Mouse (Mus musculus): ENCODE measurements around the gene Eme1. TPM values are rescaled to one million over a fixed set of nuclear protein-coding genes. Genes with fewer than 3 reads are reported as not detected.

The Eme1 gene
- total and polyA plus RNA-seq, 3 experiments: 36.8 to 45.9 (median 40.8) TPM

DNA sequence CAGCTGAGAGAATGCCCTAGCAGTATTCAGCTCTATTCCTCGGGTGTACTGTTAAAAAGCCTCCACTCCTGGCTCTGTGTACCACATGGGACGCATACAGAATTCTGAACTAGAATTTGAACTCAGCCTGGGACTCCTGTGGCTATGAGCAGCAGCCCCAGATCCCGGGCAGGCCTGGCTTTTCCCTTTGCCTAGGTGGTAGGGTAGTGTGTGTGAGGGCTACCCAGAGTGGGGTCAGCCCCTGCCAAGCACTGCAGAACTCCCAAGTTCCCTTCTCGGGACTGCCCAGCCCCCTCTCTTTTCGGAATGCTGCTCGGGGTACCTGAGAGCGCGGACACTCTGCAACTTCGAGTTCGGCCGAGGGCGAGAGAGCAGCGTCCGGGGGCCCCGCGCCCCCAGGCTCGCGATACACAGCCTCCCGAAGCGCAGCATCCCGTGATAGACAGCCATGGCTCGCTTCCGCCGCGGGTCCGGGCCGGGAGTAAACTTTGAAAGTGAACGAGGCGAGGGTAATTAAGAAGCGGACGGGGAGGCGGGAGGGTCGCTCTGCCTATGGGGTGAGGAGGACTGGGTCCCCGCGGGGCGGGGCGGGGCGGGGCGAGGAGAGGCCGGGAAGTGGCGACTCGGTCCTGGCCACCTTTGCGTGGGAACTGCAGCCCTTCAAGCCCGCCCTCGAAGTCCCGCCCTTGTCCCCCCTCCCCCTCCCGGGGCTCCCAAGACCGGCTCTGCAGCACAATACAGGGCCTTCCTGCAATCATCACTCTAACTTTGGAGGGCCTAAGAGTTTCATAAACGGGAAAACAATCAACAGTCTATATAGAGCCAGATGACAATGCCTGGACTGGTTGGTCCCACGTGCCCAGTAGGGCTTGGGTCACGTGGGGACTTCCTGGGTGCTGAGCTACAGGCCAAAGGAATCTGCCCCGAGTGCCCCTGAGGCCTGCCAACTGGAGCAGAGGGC is 52.2 kb downstream of the Eme1 start, which contains the start of gene Acsf2:
TSS of gene Acsf2 (minus strand) at position 551 of the 961 bp plus-strand sequence.
- H3K36me3 ChIP-seq (replicated peaks in 1 of 2; ENCODE audit: control insufficient read depth in 1 of 2, insufficient read depth in 1 of 2, low read length in 1 of 2): peaks cover 0 to 18% of the 10 kb centered on the region in 2 experiments
- peak; percentile 88 for DNase-seq (ENCODE audit: extremely low read depth)
- H3K4me2 ChIP-seq (ENCODE audit: insufficient read depth, low read depth, poor library complexity, severe bottlenecking): peak within 1 kb of the TSS; percentile 90
- dilution Hi-C loops (cut with MboI; ENCODE audit: extremely low pct_ligation_motif_present, extremely low pct_unique_long_range_greater_than_20kb, low sequenced_read_pairs) (no loop called here), in situ Hi-C loops (cut with MboI; ENCODE audit: low pct_ligation_motif_present, low pct_unique_long_range_greater_than_20kb, low sequenced_read_pairs) (no loop called here)
- H3K27me3 ChIP-seq (replicated peaks): no peaks in the 10 kb centered on the region
- H3K79me2 ChIP-seq (replicated peaks; ENCODE audit: control insufficient read depth, extremely low read depth, insufficient read depth, poor library complexity, severe bottlenecking): no peaks in the 10 kb centered on the region
- H3K4me3 ChIP-seq (replicated peaks in 1 of 3; ENCODE audit: low read depth in 2 of 3, low read length in 2 of 3, poor library complexity in 1 of 3): peak within 1 kb of the TSS; percentile 60 to 63 (median 60)
- H3K27ac ChIP-seq (ENCODE audit: insufficient read depth, low read depth): no peak within 1 kb of the TSS
- peaks cover 9 to 36% of the 10 kb centered on the region in 2 experiments for H3K4me1 ChIP-seq (ENCODE audit: control insufficient read depth in 1 of 2, insufficient read depth in 2 of 2)
- H3K9me3 ChIP-seq (replicated peaks; ENCODE audit: low read length): no peaks in the 10 kb centered on the region
- peak within 1 kb of the TSS; percentile 59 for H3K9ac ChIP-seq (ENCODE audit: insufficient read depth, low read depth)
- peak; percentile 72 for TF ChIP-seq POLR2A (IDR thresholded peaks at IDR 0.05; ENCODE audit: low read depth, low read length)
- TF ChIP-seq MEF2A (IDR thresholded peaks at IDR 0.05; ENCODE audit: borderline replicate concordance, low read depth, low read length): no peak; the same call in 1 of the 2 replicates
- no peak for TF ChIP-seq POLR2AphosphoS2 (IDR thresholded peaks at IDR 0.05; ENCODE audit: low read depth, low read length)
- peak; percentile 39; the same call in 1 of the 2 replicates for TF ChIP-seq IRF4 (IDR thresholded peaks at IDR 0.05; ENCODE audit: low read depth, low read length)
- peak; percentile 87; the same call in 1 of the 2 replicates for TF ChIP-seq MYC (IDR thresholded peaks at IDR 0.05; ENCODE audit: low read depth, low read length)
- no peak for TF ChIP-seq CTCF (conservative IDR thresholded peaks at IDR 0.05 in 1 of 2, IDR thresholded peaks at IDR 0.05 in 1 of 2; ENCODE audit: low read depth in 2 of 2, low read length in 2 of 2)
- TF ChIP-seq NRF1 (IDR thresholded peaks at IDR 0.05; ENCODE audit: low read depth, low read length): no peak
- peak; percentile 73; the same call in 1 of the 2 replicates for TF ChIP-seq E2F4 (IDR thresholded peaks at IDR 0.05; ENCODE audit: insufficient replicate concordance, low read depth, low read length)
- no peak for TF ChIP-seq ZKSCAN1 (IDR thresholded peaks at IDR 0.05; ENCODE audit: borderline replicate concordance, low read depth, low read length)
- no peak for TF ChIP-seq PAX5 (IDR thresholded peaks at IDR 0.05; ENCODE audit: low read length)
- TF ChIP-seq TBP (conservative IDR thresholded peaks at IDR 0.05; ENCODE audit: low read depth, low read length): 0 out of 2 replicates have a peak, but pooled peaks have one; percentile 27
- TF ChIP-seq MAFK (IDR thresholded peaks at IDR 0.05; ENCODE audit: insufficient replicate concordance, low read length): no peak
- no peak for TF ChIP-seq CHD1 (IDR thresholded peaks at IDR 0.05; ENCODE audit: low read depth, low read length)
- peak; percentile 46; the same call in 1 of the 2 replicates for TF ChIP-seq HCFC1 (IDR thresholded peaks at IDR 0.05; ENCODE audit: low read depth, low read length)
- TF ChIP-seq USF1 (IDR thresholded peaks at IDR 0.05; ENCODE audit: low read depth, low read length): peak; percentile 88
- no peak for TF ChIP-seq SMC3 (IDR thresholded peaks at IDR 0.05; ENCODE audit: low read depth, low read length)
- TF ChIP-seq JUND (conservative IDR thresholded peaks at IDR 0.05; ENCODE audit: low read depth, low read length): no peak
- no peak for TF ChIP-seq SIN3A (IDR thresholded peaks at IDR 0.05; ENCODE audit: low read length)
- TF ChIP-seq ZC3H11A (IDR thresholded peaks at IDR 0.05; ENCODE audit: low read depth, low read length): no peak
- peak; percentile 86 for TF ChIP-seq USF2 (conservative IDR thresholded peaks at IDR 0.05; ENCODE audit: low read depth, low read length)
- TF ChIP-seq MAX (IDR thresholded peaks at IDR 0.05; ENCODE audit: low read length): peak; percentile 95
- no peak for TF ChIP-seq RAD21 (IDR thresholded peaks at IDR 0.05; ENCODE audit: low read depth, low read length)
- peak; percentile 95 for TF ChIP-seq BHLHE40 (IDR thresholded peaks at IDR 0.05; ENCODE audit: low read depth, low read length)
- TF ChIP-seq MXI1 (IDR thresholded peaks at IDR 0.05; ENCODE audit: low read depth, low read length): peak; percentile 78
- peak; percentile 60; the same call in 1 of the 2 replicates for TF ChIP-seq TCF12 (IDR thresholded peaks at IDR 0.05; ENCODE audit: low read depth, low read length)
- TF ChIP-seq KAT2A (IDR thresholded peaks at IDR 0.05; ENCODE audit: insufficient replicate concordance, low read length): no peak
- no peak; the same call in none of the 2 replicates for TF ChIP-seq ZMIZ1 (IDR thresholded peaks at IDR 0.05; ENCODE audit: low read depth, low read length)
- TF ChIP-seq ELF1 (IDR thresholded peaks at IDR 0.05; ENCODE audit: low read depth, low read length): peak; percentile 66
- peak; percentile 86 for TF ChIP-seq CHD2 (IDR thresholded peaks at IDR 0.05; ENCODE audit: low read length)
- no peak for TF ChIP-seq GABPA (IDR thresholded peaks at IDR 0.05; ENCODE audit: insufficient replicate concordance, low read depth, low read length)
- TF ChIP-seq EP300 (IDR thresholded peaks at IDR 0.05; ENCODE audit: low read length): 0 out of 2 replicates have a peak, but pooled peaks have one; percentile 15
- TF ChIP-seq RCOR1 (conservative IDR thresholded peaks at IDR 0.05; ENCODE audit: low read depth, low read length): peak; percentile 81
- 0 out of 2 replicates have a peak, but pooled peaks have one; percentile 42 for TF ChIP-seq UBTF (IDR thresholded peaks at IDR 0.05; ENCODE audit: low read depth, low read length)
- TF ChIP-seq ETS1 (conservative IDR thresholded peaks at IDR 0.05; ENCODE audit: low read depth, low read length): peak; percentile 48; the same call in 1 of the 2 replicates
- no peak for TF ChIP-seq ZNF384 (IDR thresholded peaks at IDR 0.05; ENCODE audit: low read depth, low read length)
- TF ChIP-seq NELFE (IDR thresholded peaks at IDR 0.05; ENCODE audit: low read depth, low read length): peak; percentile 36; the same call in 1 of the 2 replicates
- TF ChIP-seq JUN (IDR thresholded peaks at IDR 0.05; ENCODE audit: insufficient read depth, low read depth, low read length): no peak

Measured in CH12.LX (cell line).